Mouse (Mus musculus) small intestine, adult 2 months (tissue): ENCODE data around the gene Trpm7.

ENCODE experiments used
- CTCF ChIP-seq: fragments of 200-500 bp; IDR thresholded peaks from 2 replicates; pipeline ENCODE4 v1.5.1; 2012; ENCODE audit warnings: low read depth, mild to moderate bottlenecking, control low read depth, inconsistent platforms, low read length, moderate library complexity, mixed read lengths; ENCODE audit not compliant: insufficient replicate concordance, insufficient read length; ENCODE audit errors: extremely low read depth
- POLR2A ChIP-seq: fragments of 200-500 bp; IDR thresholded peaks from 2 replicates; pipeline ENCODE4 v1.6.1; 2012; ENCODE audit warnings: low read depth, mild to moderate bottlenecking, control low read depth, inconsistent platforms, low read length, moderate library complexity

GRCm38 (mm10) chr2:126920358-126921060, 44.5 kb upstream of the Trpm7 start:
- no peak for TF ChIP-seq CTCF
- TF ChIP-seq POLR2A = no peak
